Mouse (Mus musculus) bone marrow macrophage, adult 2 months (primary cell): Measurements from ENCODE around the gene Iqschfp. TPM values are rescaled to one million over a fixed set of nuclear protein-coding genes. Genes with fewer than 3 reads are reported as not detected.

ENCODE experiments used
- H3K27ac ChIP-seq: 2 replicates; pipeline ENCODE4 v1.5.1; 2012; ENCODE audit warnings: low read depth, low read length; ENCODE audit not compliant: insufficient read depth
- H3K4me1 ChIP-seq: 2 replicates; pipeline ENCODE4 v1.6.1; 2012; ENCODE audit warnings: low read length; ENCODE audit not compliant: control insufficient read depth, insufficient read depth
- H3K4me3 ChIP-seq: 2 replicates; pipeline ENCODE4 v1.5.1; 2012; ENCODE audit warnings: mild to moderate bottlenecking, low read length, moderate library complexity; ENCODE audit not compliant: insufficient read depth
- CTCF ChIP-seq: IDR thresholded peaks from 2 replicates; pipeline ENCODE4 v1.5.1; 2012; ENCODE audit warnings: low read depth, mild to moderate bottlenecking, low read length, moderate library complexity
- POLR2A ChIP-seq: IDR thresholded peaks from 2 replicates; pipeline ENCODE4 v1.6.1; 2012; ENCODE audit warnings: mild to moderate bottlenecking, low read depth, low read length, borderline replicate concordance
- polyA plus RNA-seq: library from polyadenylated mRNA; stranded (reverse); fragments of >200 nt; gene quantifications from 2 replicates; pipeline ENCODE4 v1.2.4, GENCODE M21; 2012; ENCODE audit not compliant: missing spikeins, insufficient read depth, insufficient read length

Iqschfp gene
- polyA plus RNA-seq, 1 experiment = not detected

- no peak for TF ChIP-seq POLR2A
- TF ChIP-seq CTCF = no peak
- H3K4me3 ChIP-seq = no peak overlapping the region
- H3K4me1 ChIP-seq = no peaks in the 10 kb centered on the region
- no peak overlapping the region for H3K27ac ChIP-seq
Measured at GRCm38 (mm10) chr3:68583031-68583693, 691.1 kb downstream of the Iqschfp start.

- Histone ChIP-seq H3K4me1 (no peaks in the 10 kb centered on the region), H3K27ac (no peak overlapping the region), H3K4me3 (no peak overlapping the region)
- TF ChIP-seq POLR2A (no peak), CTCF (no peak)
Measured at GRCm38 (mm10) chr3:68583771-68584511, 691.9 kb downstream of the Iqschfp start.

DNA sequence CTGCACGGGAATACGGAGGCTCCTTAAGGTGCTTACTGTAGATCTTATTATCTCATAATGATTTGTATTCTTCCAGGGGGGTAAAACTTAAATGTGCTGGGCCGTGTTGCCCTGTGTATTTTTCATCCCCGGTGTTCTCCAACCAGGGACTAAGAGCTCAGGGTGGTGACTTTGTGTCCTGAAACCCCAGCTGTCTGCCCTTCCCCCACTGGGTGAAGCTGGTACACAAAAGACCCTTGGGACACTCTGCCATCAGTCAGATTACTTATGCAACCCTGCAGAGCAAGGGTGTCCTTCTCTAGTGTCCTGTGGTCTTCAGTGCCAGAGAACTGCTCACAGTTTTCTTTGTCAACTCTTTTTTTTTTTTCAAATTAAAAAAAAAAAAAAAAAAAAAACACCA, 693.2 kb downstream of the Iqschfp start:
- TF ChIP-seq CTCF = no peak
- no peak for TF ChIP-seq POLR2A
- no peak overlapping the region for H3K27ac ChIP-seq
- H3K4me3 ChIP-seq = no peak overlapping the region
- H3K4me1 ChIP-seq = no peaks in the 10 kb centered on the region

DNA sequence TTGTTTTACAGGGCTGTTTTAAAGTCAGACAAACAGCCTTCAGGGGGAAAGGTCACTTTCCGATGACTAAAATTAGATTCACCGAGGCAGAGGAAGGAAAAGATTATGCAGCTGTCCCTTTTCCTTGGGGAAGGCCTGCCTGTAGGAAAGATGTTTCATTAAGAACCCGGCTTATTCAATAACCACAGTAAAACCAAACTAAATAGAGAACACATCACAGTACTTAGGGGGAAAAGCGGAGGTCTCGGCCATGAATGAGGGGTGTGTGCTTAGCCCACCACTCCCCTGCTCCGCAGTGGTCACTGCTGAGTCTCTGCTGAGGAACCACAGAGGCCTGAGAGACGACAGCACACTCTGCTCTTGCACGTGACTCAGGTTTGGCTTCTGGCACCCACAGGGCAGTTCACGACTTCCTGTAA, 694.6 kb downstream of the Iqschfp start:
- H3K4me1 ChIP-seq = no peaks in the 10 kb centered on the region
- TF ChIP-seq CTCF (no peak), POLR2A (no peak)
- no peak overlapping the region for H3K27ac ChIP-seq
- H3K4me3 ChIP-seq = no peak overlapping the region

- H3K27ac ChIP-seq = no peak overlapping the region
- TF ChIP-seq CTCF (no peak), POLR2A (no peak)
Measured at GRCm38 (mm10) chr3:68587567-68588245, 695.7 kb downstream of the Iqschfp start.

DNA sequence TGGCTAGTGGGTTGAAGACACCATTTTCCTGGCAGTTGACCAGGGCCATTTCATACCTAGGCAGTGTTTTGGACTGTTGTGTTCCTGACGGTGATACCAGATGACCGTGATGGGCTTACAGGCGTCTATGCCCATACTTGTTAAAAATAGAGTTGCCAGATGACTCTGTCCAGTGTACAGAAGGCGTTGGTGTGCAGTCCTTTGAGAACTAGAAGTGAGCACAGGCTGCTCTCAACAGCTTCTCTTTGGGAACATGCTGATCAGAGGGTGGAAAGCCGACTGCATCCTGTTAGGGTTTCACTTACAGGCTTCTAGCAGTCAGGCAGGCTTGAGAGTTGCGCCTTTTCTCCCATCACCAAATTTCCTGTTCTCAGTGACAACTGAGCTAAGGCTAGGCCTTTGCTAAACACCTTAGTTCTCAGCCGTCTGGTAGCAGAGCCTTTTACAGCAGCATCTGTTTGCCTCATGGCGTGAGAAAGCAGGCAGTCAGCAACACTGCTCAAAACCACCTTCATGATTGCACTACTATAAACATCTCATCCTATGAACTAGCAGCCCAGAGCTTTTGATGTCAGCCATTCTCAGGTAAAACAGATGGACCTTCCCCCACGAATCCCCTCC, 697.3 kb downstream of the Iqschfp start:
- TF ChIP-seq CTCF = no peak
- TF ChIP-seq POLR2A = no peak
- H3K27ac ChIP-seq = no peak overlapping the region
- H3K4me1 ChIP-seq = no peaks in the 10 kb centered on the region
- no peak overlapping the region for H3K4me3 ChIP-seq

More at GRCm38 (mm10) chr3:68587567-68588245, 695.7 kb downstream of the Iqschfp start:
- no peak overlapping the region for H3K4me3 ChIP-seq
- H3K4me1 ChIP-seq = no peaks in the 10 kb centered on the region

- Histone ChIP-seq H3K4me1 (no peaks in the 10 kb centered on the region), H3K27ac (no peak overlapping the region), H3K4me3 (no peak overlapping the region)
- TF ChIP-seq POLR2A (no peak), CTCF (no peak)
Measured at GRCm38 (mm10) chr3:68590436-68590835, 698.4 kb downstream of the Iqschfp start.

- TF ChIP-seq CTCF (no peak), POLR2A (no peak)
- Histone ChIP-seq H3K27ac (no peak overlapping the region), H3K4me3 (no peak overlapping the region), H3K4me1 (no peaks in the 10 kb centered on the region)
Measured at GRCm38 (mm10) chr3:68592575-68592974, 700.5 kb downstream of the Iqschfp start.

- H3K27ac ChIP-seq = no peak overlapping the region
Measured at GRCm38 (mm10) chr3:68593073-68593867, 701.2 kb downstream of the Iqschfp start.

More at GRCm38 (mm10) chr3:68593073-68593867, 701.2 kb downstream of the Iqschfp start:
- H3K4me1 ChIP-seq = no peaks in the 10 kb centered on the region
- TF ChIP-seq CTCF (no peak), POLR2A (no peak)
- no peak overlapping the region for H3K4me3 ChIP-seq
